15 mouse cellular contexts compared by ENCODE assay signal in genomic region chr16:94205528-94206484, GRCm38 (mm10).
DNase-seq lines count a peak whose midpoint lies in the region; ATAC-seq and TF ChIP-seq lines count a peak whose summit lies in the region.
"Had no signal": no experiment of that assay in that cellular context is flagged by ENCODE, and none has a peak within 500 bp of the region (broad histone marks: within the 10 kb centered on the region; RNA-seq: fewer than 3 reads in every experiment).

No protein-coding gene starts in this region.

- TF ChIP-seq CTCF in heart, adult 2 months (IDR thresholded peaks at IDR 0.05): no peak
- no peak for TF ChIP-seq CTCF in lung, postnatal 0 days (IDR thresholded peaks at IDR 0.05)

- H3K9me3 ChIP-seq in heart, embryonic 11.5 days (replicated peaks; ENCODE audit: control insufficient read depth, low read length): no peaks in the 10 kb centered on the region
- no peaks in the 10 kb centered on the region for H3K9me3 ChIP-seq in lung, postnatal 0 days (ENCODE audit: low read length)
- H3K9me3 ChIP-seq in kidney, embryonic 15.5 days (replicated peaks): no peaks in the 10 kb centered on the region
- H3K9me3 ChIP-seq: forebrain, embryonic 15.5 days; hindbrain, embryonic 15.5 days; liver, embryonic 15.5 days; neural tube, embryonic 13.5 days had no signal

- H3K27me3 ChIP-seq in heart, embryonic 11.5 days (ENCODE audit: control insufficient read depth, insufficient read depth, low read length): no peaks in the 10 kb centered on the region
- H3K27me3 ChIP-seq in heart, adult 2 months (ENCODE audit: control insufficient read depth, insufficient read depth, low read length): no peaks in the 10 kb centered on the region
- H3K27me3 ChIP-seq in lung, postnatal 0 days (replicated peaks; ENCODE audit: insufficient read depth, low read length): no peaks in the 10 kb centered on the region
- H3K27me3 ChIP-seq in kidney, embryonic 15.5 days: no peaks in the 10 kb centered on the region
- H3K27me3 ChIP-seq: forebrain, embryonic 15.5 days; hindbrain, embryonic 15.5 days; liver, embryonic 15.5 days; neural tube, embryonic 13.5 days had no signal

- no peak overlapping the region for H3K27ac ChIP-seq in heart, embryonic 11.5 days (ENCODE audit: low read depth, low read length)
- H3K27ac ChIP-seq in heart, adult 2 months: no peak overlapping the region
- H3K27ac ChIP-seq in lung, postnatal 0 days (ENCODE audit: low read length): no peak overlapping the region
- H3K27ac ChIP-seq in kidney, embryonic 15.5 days: no peak overlapping the region
- H3K27ac ChIP-seq: forebrain, embryonic 15.5 days; hindbrain, embryonic 15.5 days; liver, embryonic 15.5 days; neural tube, embryonic 13.5 days had no signal

- TF ChIP-seq POLR2A in heart, adult 2 months (IDR thresholded peaks at IDR 0.05; ENCODE audit: insufficient read depth, low read depth, low read length): no peak

- WGBS in heart, embryonic 11.5 days (ENCODE audit: insufficient replicate concordance): 66% methylated on average over 26 of the region's 26 CpGs
- 61% methylated on average over 26 of the region's 26 CpGs for WGBS in heart, adult 2 months
- 58% methylated on average over 26 of the region's 26 CpGs for WGBS in lung, postnatal 0 days
- 59% methylated on average over 26 of the region's 26 CpGs for WGBS in kidney, embryonic 15.5 days

- peaks cover 19% of the 10 kb centered on the region; the same call in 1 of the 2 replicates for H3K4me1 ChIP-seq in heart, embryonic 11.5 days (ENCODE audit: control insufficient read depth, insufficient read depth, low read length)
- no peaks in the 10 kb centered on the region for H3K4me1 ChIP-seq in heart, adult 2 months (ENCODE audit: control insufficient read depth, insufficient read depth, low read length)
- H3K4me1 ChIP-seq in lung, postnatal 0 days (ENCODE audit: insufficient read depth, low read depth, low read length): no peaks in the 10 kb centered on the region
- H3K4me1 ChIP-seq in kidney, embryonic 15.5 days: peaks cover 18% of the 10 kb centered on the region
- H3K4me1 ChIP-seq: forebrain, embryonic 15.5 days had no signal

- H3K36me3 ChIP-seq in heart, embryonic 11.5 days (ENCODE audit: control insufficient read depth, insufficient read depth, low read length): no peaks in the 10 kb centered on the region
- no peaks in the 10 kb centered on the region for H3K36me3 ChIP-seq in heart, adult 2 months (ENCODE audit: control insufficient read depth, insufficient read depth, low read length)
- no peaks in the 10 kb centered on the region for H3K36me3 ChIP-seq in lung, postnatal 0 days (ENCODE audit: insufficient read depth, low read length)
- H3K36me3 ChIP-seq in kidney, embryonic 15.5 days: no peaks in the 10 kb centered on the region
- H3K36me3 ChIP-seq: forebrain, embryonic 15.5 days; hindbrain, embryonic 15.5 days; liver, embryonic 15.5 days; neural tube, embryonic 13.5 days had no signal

- H3K9ac ChIP-seq in heart, embryonic 11.5 days (ENCODE audit: low read depth, low read length): 0 out of 2 replicates have a peak overlapping the region, but pooled peaks have one; percentile 10
- H3K9ac ChIP-seq in heart, adult 2 months (ENCODE audit: low read depth, low read length): no peak overlapping the region
- H3K9ac ChIP-seq in lung, postnatal 0 days (replicated peaks; ENCODE audit: low read depth): no peak overlapping the region
- H3K9ac ChIP-seq in kidney, embryonic 15.5 days: no peak overlapping the region
- H3K9ac ChIP-seq: forebrain, embryonic 15.5 days; hindbrain, embryonic 15.5 days; liver, embryonic 15.5 days; neural tube, embryonic 13.5 days had no signal

- H3K4me2 ChIP-seq in heart, embryonic 11.5 days: no peak overlapping the region
- H3K4me2 ChIP-seq in lung, postnatal 0 days (replicated peaks; ENCODE audit: low read depth, low read length): no peak overlapping the region
- peak overlapping the region; percentile 35 for H3K4me2 ChIP-seq in kidney, embryonic 15.5 days
- H3K4me2 ChIP-seq: forebrain, embryonic 15.5 days; hindbrain, embryonic 15.5 days; liver, embryonic 15.5 days; midbrain, embryonic 11.5 days; neural tube, embryonic 13.5 days had no signal

- intact Hi-C loops in heart, adult 2 months (cut with DNase I): no loop called here

- TF ChIP-seq EP300 in heart, adult 2 months (IDR thresholded peaks at IDR 0.05; ENCODE audit: insufficient read depth, low read depth, low read length): no peak
- no peak for TF ChIP-seq EP300 in lung, postnatal 0 days (IDR thresholded peaks at IDR 0.05)

- H3K4me3 ChIP-seq in heart, embryonic 11.5 days (ENCODE audit: low read depth, low read length): no peak overlapping the region
- H3K4me3 ChIP-seq in heart, adult 2 months: no peak overlapping the region
- no peak overlapping the region for H3K4me3 ChIP-seq in lung, postnatal 0 days (ENCODE audit: low read depth, low read length)
- no peak overlapping the region for H3K4me3 ChIP-seq in kidney, embryonic 15.5 days (replicated peaks)
- H3K4me3 ChIP-seq: forebrain, embryonic 15.5 days; hindbrain, embryonic 15.5 days; liver, embryonic 15.5 days; neural tube, embryonic 13.5 days had no signal

- H3K79me2 ChIP-seq in heart, adult 2 months (replicated peaks; ENCODE audit: control insufficient read depth, insufficient read depth, low read length): no peaks in the 10 kb centered on the region

- no peak for ATAC-seq in heart, embryonic 11.5 days (replicated peaks; ENCODE audit: insufficient number of reproducible peaks, low FRiP score, low TSS enrichment)
- no peak for ATAC-seq in lung, postnatal 0 days
- ATAC-seq in kidney, embryonic 15.5 days (replicated peaks; ENCODE audit: low FRiP score): no peak
- peak; percentile 74 for ATAC-seq in monocyte, adult 5-6 weeks (replicated peaks; ENCODE audit: insufficient number of reproducible peaks, low FRiP score, low TSS enrichment, poor library complexity, severe bottlenecking)
- ATAC-seq: forebrain, embryonic 15.5 days had no signal

- no peak for DNase-seq in heart, adult 2 months
- peak; percentile 13 for DNase-seq in lung, postnatal 0 days (ENCODE audit: low spot score)
- no peak for DNase-seq in lung, postnatal 10 days
- no peak for DNase-seq in adrenal gland, adult 2 months
- DNase-seq in frontal cortex, postnatal 14 days (ENCODE audit: low spot score in 2 of 2): no peak
- DNase-seq: embryo, embryonic 11 days; layer of hippocampus, postnatal 36 days had no signal
